In the genomic region with DNA sequence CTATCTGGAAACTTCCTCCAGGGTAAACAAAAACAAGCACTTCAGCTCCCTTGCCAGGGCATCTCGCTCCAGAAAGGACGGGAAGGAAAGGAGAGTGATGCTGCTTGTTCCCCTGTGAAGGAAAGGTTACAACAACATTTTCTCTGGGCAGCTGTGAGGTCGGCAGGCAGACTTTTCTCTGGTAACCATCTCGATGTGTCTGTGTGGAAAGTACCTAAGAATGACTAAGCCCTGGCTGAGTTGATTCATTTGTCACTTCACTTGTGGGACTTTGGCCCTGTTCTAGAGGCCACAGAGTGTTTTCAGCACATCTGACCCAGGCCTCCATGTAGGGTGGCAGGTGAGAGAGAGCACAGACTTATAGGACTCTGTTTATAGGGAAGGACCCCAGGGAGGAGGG, we compare ENCODE assay signal across 19 mouse cellular contexts.
DNase-seq lines count a peak whose midpoint lies in the region; ATAC-seq and TF ChIP-seq lines count a peak whose summit lies in the region.
"Had no signal": no experiment of that assay in that cellular context is flagged by ENCODE, and none has a peak within 500 bp of the region (broad histone marks: within the 10 kb centered on the region; RNA-seq: fewer than 3 reads in every experiment).

No protein-coding gene starts in this region.

- H3K4me3 ChIP-seq in heart, embryonic 12.5 days, result no peak overlapping the region
- H3K4me3 ChIP-seq in small intestine, adult 2 months (ENCODE audit: low read depth, low read length), result no peak overlapping the region
- H3K4me3 ChIP-seq in forebrain, embryonic 15.5 days, result no peak overlapping the region
- H3K4me3 ChIP-seq: midbrain, embryonic 13.5 days; neural tube, embryonic 15.5 days had no signal

- 35% methylated on average over 4 of the region's 4 CpGs for WGBS in heart, embryonic 12.5 days
- WGBS in small intestine, adult 2 months, result 61% methylated on average over 4 of the region's 4 CpGs
- 78% methylated on average over 4 of the region's 4 CpGs for WGBS in forebrain, embryonic 15.5 days

- no peak overlapping the region for H3K9ac ChIP-seq in heart, embryonic 12.5 days
- no peak overlapping the region for H3K9ac ChIP-seq in forebrain, embryonic 15.5 days (replicated peaks)
- H3K9ac ChIP-seq: liver, postnatal 0 days; midbrain, embryonic 13.5 days; neural tube, embryonic 15.5 days had no signal

- ATAC-seq in heart, embryonic 12.5 days (ENCODE audit: insufficient number of reproducible peaks, low FRiP score), result no peak
- no peak for ATAC-seq in forebrain, embryonic 15.5 days (replicated peaks)
- ATAC-seq: forebrain, embryonic 14.5 days; hindbrain, embryonic 16.5 days; liver, postnatal 0 days; midbrain, embryonic 13.5 days had no signal

- H3K4me1 ChIP-seq in heart, embryonic 12.5 days (replicated peaks), result 0 out of 2 replicates have a peak, but pooled peaks cover 3% of the 10 kb centered on the region
- H3K4me1 ChIP-seq in small intestine, adult 2 months (ENCODE audit: control insufficient read depth, insufficient read depth, insufficient read length, low read length), result peaks cover 9% of the 10 kb centered on the region; the same call in 1 of the 2 replicates
- H3K4me1 ChIP-seq in forebrain, embryonic 15.5 days, result peaks cover 5% of the 10 kb centered on the region

- peaks cover 7% of the 10 kb centered on the region; the same call in 1 of the 2 replicates for H3K27me3 ChIP-seq in heart, embryonic 12.5 days (replicated peaks)
- no peaks in the 10 kb centered on the region for H3K27me3 ChIP-seq in small intestine, adult 2 months (ENCODE audit: control insufficient read depth, insufficient read depth, low read length)
- H3K27me3 ChIP-seq in forebrain, embryonic 15.5 days, result no peaks in the 10 kb centered on the region
- H3K27me3 ChIP-seq: midbrain, embryonic 13.5 days; neural tube, embryonic 15.5 days had no signal

- no peak overlapping the region; the same call in 1 of the 2 replicates for H3K27ac ChIP-seq in heart, embryonic 12.5 days (ENCODE audit: poor library complexity, severe bottlenecking)
- H3K27ac ChIP-seq in small intestine, adult 2 months (ENCODE audit: insufficient read depth, low read depth, low read length), result peak overlapping the region; percentile 54
- no peak overlapping the region for H3K27ac ChIP-seq in forebrain, embryonic 15.5 days (replicated peaks)
- H3K27ac ChIP-seq: midbrain, embryonic 13.5 days; neural tube, embryonic 15.5 days had no signal

- TF ChIP-seq POLR2A in small intestine, adult 2 months (IDR thresholded peaks at IDR 0.05; ENCODE audit: low read depth, low read length), result no peak

- peak; percentile 25 to 73 for DNase-seq in adrenal gland, adult (ENCODE audit: inconsistent age in 2 of 2, low spot score in 1 of 2)
- DNase-seq in adrenal gland, postnatal 36 days, result no peak
- DNase-seq in heart, adult 8-10 months (ENCODE audit: low spot score), result peak; percentile 46
- peak; percentile 9 for DNase-seq in lung, postnatal 10 days
- no peak for DNase-seq in lung, postnatal 25 days (ENCODE audit: low spot score)
- DNase-seq: adrenal gland, postnatal 10 days; cerebellum, adult 11-12 months; cerebellum, postnatal 25 days; gastrocnemius, postnatal 10 days; layer of hippocampus, postnatal 36 days; liver; liver, postnatal 0 days had no signal

- H3K9me3 ChIP-seq in heart, embryonic 12.5 days (replicated peaks), result no peaks in the 10 kb centered on the region
- no peaks in the 10 kb centered on the region for H3K9me3 ChIP-seq in forebrain, embryonic 15.5 days
- H3K9me3 ChIP-seq: midbrain, embryonic 13.5 days; neural tube, embryonic 15.5 days had no signal

- H3K36me3 ChIP-seq in heart, embryonic 12.5 days, result no peaks in the 10 kb centered on the region
- no peaks in the 10 kb centered on the region for H3K36me3 ChIP-seq in small intestine, adult 2 months (ENCODE audit: control insufficient read depth, insufficient read depth, low read length)
- no peaks in the 10 kb centered on the region for H3K36me3 ChIP-seq in forebrain, embryonic 15.5 days
- H3K36me3 ChIP-seq: midbrain, embryonic 13.5 days; neural tube, embryonic 15.5 days had no signal

- H3K4me2 ChIP-seq in heart, embryonic 12.5 days, result no peak overlapping the region
- H3K4me2 ChIP-seq in forebrain, embryonic 15.5 days (replicated peaks), result no peak overlapping the region
- H3K4me2 ChIP-seq: midbrain, embryonic 13.5 days; neural tube, embryonic 15.5 days had no signal

- TF ChIP-seq CTCF in small intestine, adult 2 months (IDR thresholded peaks at IDR 0.05; ENCODE audit: extremely low read depth, insufficient read length, insufficient replicate concordance, low read depth, low read length), result no peak

Comparison
In these comparisons a context has a peak if more than half of its experiments do, and no peak if none do; other contexts are left out.
1. DNase-seq: peak in adrenal gland, adult (2 of 2), heart, adult 8-10 months (single experiment) and lung, postnatal 10 days (single experiment); none in adrenal gland, postnatal 36 days (0 of 2) and lung, postnatal 25 days (single experiment).